ENCODE assay signal across 8 mouse cellular contexts in genomic region chr1:134518677-134519076, GRCm38 (mm10). TPM values are rescaled to one million over a fixed set of nuclear protein-coding genes. Genes with fewer than 3 reads are reported as not detected.
DNase-seq lines count a peak whose midpoint lies in the region; ATAC-seq and TF ChIP-seq lines count a peak whose summit lies in the region.

No protein-coding gene starts in this region.

- H3K36me3 ChIP-seq in heart, embryonic 14.5 days (ENCODE audit: control insufficient read depth, insufficient read depth, low read length): no peaks in the 10 kb centered on the region
- H3K36me3 ChIP-seq in liver, postnatal 0 days (replicated peaks; ENCODE audit: insufficient read depth, low read length): no peaks in the 10 kb centered on the region

- no peak overlapping the region for H3K4me3 ChIP-seq in heart, embryonic 14.5 days (ENCODE audit: control insufficient read depth in 1 of 2, insufficient read depth in 1 of 2, low read depth in 1 of 2, low read length in 2 of 2)
- no peak overlapping the region for H3K4me3 ChIP-seq in liver, postnatal 0 days (ENCODE audit: low read depth, low read length)

- no peaks in the 10 kb centered on the region for H3K9me3 ChIP-seq in heart, embryonic 14.5 days (ENCODE audit: control insufficient read depth, low read length)
- H3K9me3 ChIP-seq in liver, postnatal 0 days (ENCODE audit: low read length): no peaks in the 10 kb centered on the region

- 8% methylated on average over 7 of the region's 7 CpGs for WGBS in heart, embryonic 14.5 days
- WGBS in liver, postnatal 0 days (ENCODE audit: insufficient replicate concordance): 2% methylated on average over 7 of the region's 7 CpGs

- ATAC-seq in heart, embryonic 14.5 days (ENCODE audit: insufficient number of reproducible peaks, insufficient read depth, low FRiP score, low read depth): peak; percentile 62
- peak; percentile 89 for ATAC-seq in liver, postnatal 0 days

- peak; percentile 97 for DNase-seq in ES-CJ7 (ENCODE audit: low read depth, low spot score)
- DNase-seq in brain, embryonic 18.5 days (ENCODE audit: low read depth, low spot score): peak; percentile 22
- peak; percentile 73 for DNase-seq in fibroblast of lung, adult 2 months (ENCODE audit: low read depth)
- DNase-seq in kidney, postnatal 36 days: peak; percentile 90 to 93
- peak; percentile 89 for DNase-seq in liver, postnatal 0 days
- DNase-seq in retina, adult 2 months (ENCODE audit: low read depth, low spot score): peak; percentile 65
- DNase-seq in thymus, postnatal 14 days: peak; percentile 91

- H3K4me1 ChIP-seq in heart, embryonic 14.5 days (ENCODE audit: control insufficient read depth in 2 of 2, insufficient read depth in 2 of 2, low read length in 2 of 2): peaks cover 7 to 8% of the 10 kb centered on the region in 2 experiments; a peak in 3 of 4 replicates
- peaks cover 13% of the 10 kb centered on the region for H3K4me1 ChIP-seq in liver, postnatal 0 days (ENCODE audit: insufficient read depth)

- no peak overlapping the region for H3K9ac ChIP-seq in heart, embryonic 14.5 days (ENCODE audit: low read length)
- no peak overlapping the region for H3K9ac ChIP-seq in liver, postnatal 0 days (replicated peaks)

- 0 out of 2 replicates have a peak overlapping the region, but pooled peaks have one; percentile 16 for H3K4me2 ChIP-seq in heart, embryonic 14.5 days (ENCODE audit: low read length)
- no peak overlapping the region for H3K4me2 ChIP-seq in liver, postnatal 0 days (ENCODE audit: low read depth, low read length)

- no peak for TF ChIP-seq EP300 in liver, postnatal 0 days (IDR thresholded peaks at IDR 0.05; ENCODE audit: low read depth)

- no peak overlapping the region for H3K27ac ChIP-seq in heart, embryonic 14.5 days (replicated peaks in 1 of 2; ENCODE audit: control insufficient read depth in 1 of 2, insufficient read depth in 1 of 2, low read depth in 2 of 2, low read length in 2 of 2)
- no peak overlapping the region for H3K27ac ChIP-seq in liver, postnatal 0 days (ENCODE audit: low read depth)

- H3K27me3 ChIP-seq in heart, embryonic 14.5 days (ENCODE audit: control insufficient read depth, insufficient read depth, low read length): peaks cover 7% of the 10 kb centered on the region; the same call in 1 of the 2 replicates
- H3K27me3 ChIP-seq in liver, postnatal 0 days (ENCODE audit: insufficient read depth, low read length): peaks cover 1% of the 10 kb centered on the region; the same call in 1 of the 2 replicates

- peak; percentile 94 for TF ChIP-seq CTCF in liver, postnatal 0 days (IDR thresholded peaks at IDR 0.05; ENCODE audit: low read depth)

RNA-seq across cellular contexts. Expression of gene Rabif, which starts 24.2 kb away (rescaled TPM):
- polyA plus RNA-seq in heart, embryonic 14.5 days (2014; fragmentation: Nextera tagmentation; extraction: Ambion mirVana): 29.1 and 30.4 TPM in 2 replicates
- polyA plus RNA-seq in liver, postnatal 0 days (2015; fragmentation: Nextera tagmentation; extraction: Ambion mirVana): 12.4 and 13.2 TPM in 2 replicates

RNA-seq across cellular contexts. Expression of gene Mgat4e, which starts 30.8 kb away (rescaled TPM):
- polyA plus RNA-seq in heart, embryonic 14.5 days (2014; fragmentation: Nextera tagmentation; extraction: Ambion mirVana): not detected in 2 replicates
- not detected in 2 replicates for polyA plus RNA-seq in liver, postnatal 0 days (2015; fragmentation: Nextera tagmentation; extraction: Ambion mirVana)

RNA-seq across cellular contexts. Expression of gene Kdm5b, which starts 41.3 kb away (rescaled TPM):
- polyA plus RNA-seq in heart, embryonic 14.5 days (2014; fragmentation: Nextera tagmentation; extraction: Ambion mirVana): 33.6 and 38.6 TPM in 2 replicates
- polyA plus RNA-seq in liver, postnatal 0 days (2015; fragmentation: Nextera tagmentation; extraction: Ambion mirVana): 5.8 and 6.4 TPM in 2 replicates

Comparison
In these comparisons a context has a peak if more than half of its experiments do, and no peak if none do; other contexts are left out.
1. DNase-seq: peak in every context shown above with its lines; median percentile 97 in ES-CJ7; 92 in kidney, postnatal 36 days; 91 in thymus, postnatal 14 days; 89 in liver, postnatal 0 days; 73 in fibroblast of lung, adult 2 months; 65 in retina, adult 2 months; 22 in brain, embryonic 18.5 days.